Mouse (Mus musculus): Measurements from ENCODE around the gene Cradd. TPM values are rescaled to one million over a fixed set of nuclear protein-coding genes. Genes with fewer than 3 reads are reported as not detected.
A peak's percentile ranks its signal among the peaks of the same experiment; 100 is the strongest.

The Cradd gene
- polyA plus RNA-seq, 1 experiment from 2014 or later = 13.0 TPM

DNA sequence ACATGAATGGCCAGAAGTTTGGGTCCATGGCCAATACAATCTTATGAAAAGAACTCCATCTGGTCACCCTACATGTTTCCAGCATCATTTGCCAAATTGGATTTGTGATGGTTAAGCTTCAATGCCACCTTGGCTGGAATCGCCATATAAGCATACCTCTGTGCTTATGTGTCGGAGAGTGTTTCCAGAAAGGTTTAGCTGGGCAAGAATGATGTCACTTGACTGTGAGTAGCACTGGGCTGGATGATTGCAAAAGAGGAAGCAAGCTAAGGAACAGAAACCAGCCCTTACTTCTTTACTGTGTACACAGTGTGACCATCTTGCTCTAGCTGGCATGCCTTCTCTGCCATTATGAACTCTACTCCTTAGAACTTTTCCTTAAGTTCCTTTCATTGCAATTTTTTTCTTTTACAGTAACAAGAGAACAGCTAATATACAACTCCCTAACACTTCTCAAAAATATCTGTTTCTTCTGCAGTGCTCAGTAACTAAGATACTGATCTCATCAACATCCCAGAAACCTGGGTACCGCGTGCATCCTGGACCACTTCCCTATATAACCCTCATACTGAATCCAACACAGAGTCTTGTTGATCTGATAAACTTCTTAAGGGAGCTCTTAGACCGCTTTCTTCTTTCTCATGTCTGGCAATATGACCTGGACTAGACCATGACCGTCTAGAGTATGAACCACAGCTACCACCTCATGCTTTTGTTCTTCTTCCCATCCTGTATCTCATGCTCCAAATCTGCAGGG, 172.7 kb downstream of the Cradd start:
- H3K36me3 ChIP-seq (ENCODE audit: control insufficient read depth, insufficient read depth, low read length) = no peaks in the 10 kb centered on the region
- ATAC-seq (ENCODE audit: insufficient number of reproducible peaks, insufficient read depth, low FRiP score, low read depth) = no peak
- no peaks in the 10 kb centered on the region for H3K27me3 ChIP-seq (ENCODE audit: control insufficient read depth, insufficient read depth, low read length)
- no peak overlapping the region for H3K4me2 ChIP-seq (replicated peaks; ENCODE audit: low read depth, low read length)
- no peaks in the 10 kb centered on the region for H3K9me3 ChIP-seq (ENCODE audit: control insufficient read depth, low read depth, low read length)
- no peak overlapping the region for H3K27ac ChIP-seq (ENCODE audit: low read length)
- 95% methylated on average over 6 of the region's 6 CpGs for WGBS
- H3K4me1 ChIP-seq (ENCODE audit: control insufficient read depth, insufficient read depth, low read length) = peaks cover 10% of the 10 kb centered on the region
- H3K9ac ChIP-seq (replicated peaks; ENCODE audit: low read depth, low read length) = no peak overlapping the region
- H3K4me3 ChIP-seq (ENCODE audit: low read depth, low read length) = no peak overlapping the region

DNA sequence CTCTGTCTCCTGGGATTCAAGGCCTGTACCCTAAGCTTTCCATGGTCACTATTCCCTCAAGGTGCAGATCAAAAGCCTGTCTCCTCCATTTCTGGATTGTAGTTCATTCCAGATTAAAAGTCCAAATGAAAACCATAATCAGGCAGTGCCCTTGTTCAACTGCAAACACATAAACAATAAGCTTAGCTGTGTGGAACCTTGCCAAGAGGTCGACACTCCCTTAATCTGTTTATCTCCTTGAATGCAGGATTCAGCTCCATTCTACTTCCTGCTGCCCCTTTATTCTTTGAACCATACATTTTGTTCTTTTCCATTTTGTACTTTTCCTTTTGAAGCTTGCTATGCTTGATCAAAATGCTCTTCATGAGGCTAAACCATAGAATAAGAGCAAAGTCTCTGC, 174.3 kb downstream of the Cradd start:
- 27% methylated on average over 1 of the region's 1 CpGs for WGBS
- no peak for ATAC-seq (ENCODE audit: insufficient number of reproducible peaks, insufficient read depth, low FRiP score, low read depth)
- Histone ChIP-seq H3K4me3 (ENCODE audit: low read depth, low read length) (no peak overlapping the region), H3K9ac (replicated peaks; ENCODE audit: low read depth, low read length) (no peak overlapping the region), H3K36me3 (ENCODE audit: control insufficient read depth, insufficient read depth, low read length) (no peaks in the 10 kb centered on the region), H3K27me3 (ENCODE audit: control insufficient read depth, insufficient read depth, low read length) (no peaks in the 10 kb centered on the region), H3K9me3 (ENCODE audit: control insufficient read depth, low read depth, low read length) (no peaks in the 10 kb centered on the region), H3K27ac (ENCODE audit: low read length) (no peak overlapping the region), H3K4me2 (replicated peaks; ENCODE audit: low read depth, low read length) (no peak overlapping the region), H3K4me1 (ENCODE audit: control insufficient read depth, insufficient read depth, low read length) (peaks cover 23% of the 10 kb centered on the region)

DNA sequence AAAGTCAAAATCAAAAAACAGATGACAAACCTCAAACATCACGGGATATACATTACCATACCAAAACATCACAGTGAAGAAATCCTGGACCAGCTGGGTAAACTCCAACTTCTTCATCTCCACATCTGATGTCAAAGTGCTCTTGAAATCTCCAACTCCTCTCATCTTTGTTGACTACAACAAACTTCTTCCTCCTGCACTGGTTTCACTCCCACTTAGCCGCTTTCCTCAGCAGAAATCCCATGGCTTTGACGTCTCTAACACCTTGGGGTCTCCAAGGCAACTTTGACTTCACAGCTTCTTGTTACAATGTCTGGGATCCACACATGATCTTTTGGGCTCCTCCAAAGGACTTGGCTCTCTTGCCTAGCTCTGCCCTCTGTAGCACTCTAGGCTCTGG, 175.3 kb downstream of the Cradd start:
- H3K36me3 ChIP-seq (ENCODE audit: control insufficient read depth, insufficient read depth, low read length) = no peaks in the 10 kb centered on the region
- ATAC-seq (ENCODE audit: insufficient number of reproducible peaks, insufficient read depth, low FRiP score, low read depth) = no peak
- no peaks in the 10 kb centered on the region for H3K9me3 ChIP-seq (ENCODE audit: control insufficient read depth, low read depth, low read length)
- no peak overlapping the region for H3K4me2 ChIP-seq (replicated peaks; ENCODE audit: low read depth, low read length)
- H3K27ac ChIP-seq (ENCODE audit: low read length) = no peak overlapping the region
- peaks cover 33% of the 10 kb centered on the region for H3K4me1 ChIP-seq (ENCODE audit: control insufficient read depth, insufficient read depth, low read length)
- no peak overlapping the region for H3K9ac ChIP-seq (replicated peaks; ENCODE audit: low read depth, low read length)
- H3K27me3 ChIP-seq (ENCODE audit: control insufficient read depth, insufficient read depth, low read length) = no peaks in the 10 kb centered on the region
- H3K4me3 ChIP-seq (ENCODE audit: low read depth, low read length) = no peak overlapping the region
- 78% methylated on average over 3 of the region's 3 CpGs for WGBS

DNA sequence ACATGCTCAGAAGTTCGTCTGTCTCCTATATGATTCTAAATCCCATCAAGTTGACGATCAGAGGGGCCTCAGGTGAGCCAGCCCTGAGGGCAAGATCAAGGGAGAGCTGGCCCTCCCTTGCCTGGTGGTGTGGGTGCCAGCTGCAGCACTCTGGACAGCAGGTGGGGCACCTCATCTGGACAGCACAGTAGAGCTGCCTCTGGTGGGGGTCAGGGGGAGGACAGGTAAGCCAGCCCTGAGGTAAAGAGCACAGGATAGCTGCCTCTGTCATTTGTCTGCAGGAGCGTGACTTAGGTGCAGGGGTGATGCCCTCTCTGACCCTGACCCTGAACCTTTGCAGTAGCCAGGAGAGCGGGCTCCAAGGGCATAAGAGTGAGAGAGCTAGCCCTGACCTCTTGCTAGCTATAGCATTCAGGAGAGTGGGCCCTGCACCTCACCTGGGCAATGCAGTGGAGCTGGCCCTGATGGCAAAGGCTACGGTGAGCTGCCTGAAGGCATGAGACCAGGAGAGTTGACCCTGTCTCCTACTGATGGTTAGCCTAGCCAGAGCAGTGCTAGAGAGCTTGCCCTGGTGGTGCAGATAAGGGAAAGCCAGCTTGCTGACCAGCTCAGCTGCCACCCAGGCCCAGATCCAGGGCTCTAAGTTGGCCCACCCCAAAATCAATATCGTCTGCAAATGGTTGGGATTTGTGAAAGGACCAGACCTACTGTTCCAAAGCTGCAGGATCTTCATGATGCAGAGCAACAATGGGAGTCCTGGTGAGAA, 176.6 kb downstream of the Cradd start:
- H3K27ac ChIP-seq (ENCODE audit: low read length) = no peak overlapping the region
- no peak overlapping the region for H3K4me2 ChIP-seq (replicated peaks; ENCODE audit: low read depth, low read length)
- H3K9ac ChIP-seq (replicated peaks; ENCODE audit: low read depth, low read length) = no peak overlapping the region
- no peak overlapping the region for H3K4me3 ChIP-seq (ENCODE audit: low read depth, low read length)
- H3K36me3 ChIP-seq (ENCODE audit: control insufficient read depth, insufficient read depth, low read length) = no peaks in the 10 kb centered on the region
- WGBS = 82% methylated on average over 6 of the region's 6 CpGs
- H3K4me1 ChIP-seq (ENCODE audit: control insufficient read depth, insufficient read depth, low read length) = peaks cover 42% of the 10 kb centered on the region
- ATAC-seq (ENCODE audit: insufficient number of reproducible peaks, insufficient read depth, low FRiP score, low read depth) = no peak
- H3K9me3 ChIP-seq (ENCODE audit: control insufficient read depth, low read depth, low read length) = no peaks in the 10 kb centered on the region
- H3K27me3 ChIP-seq (ENCODE audit: control insufficient read depth, insufficient read depth, low read length) = no peaks in the 10 kb centered on the region

DNA sequence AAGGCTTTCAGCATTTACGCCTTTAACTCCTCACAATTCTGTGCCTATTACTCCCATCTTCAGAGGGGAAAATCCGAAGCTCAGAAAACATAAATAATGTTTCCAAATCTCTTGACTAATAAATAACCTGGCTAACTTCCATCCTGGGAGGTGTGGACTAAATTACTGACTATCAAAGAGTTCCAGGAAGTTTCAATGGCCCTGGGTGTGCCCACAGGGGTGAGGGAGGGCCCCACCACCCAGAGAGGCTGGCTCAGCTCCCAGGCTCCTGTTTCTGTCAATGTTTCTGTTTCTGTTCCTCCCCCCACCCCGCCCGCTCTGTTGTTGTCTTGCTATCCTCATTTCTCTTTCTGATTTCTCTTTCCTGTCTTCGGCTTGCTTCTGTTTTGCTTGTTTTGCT, 177.4 kb downstream of the Cradd start:
- WGBS = 46% methylated on average over 5 of the region's 5 CpGs
- H3K4me1 ChIP-seq (ENCODE audit: control insufficient read depth, insufficient read depth, low read length) = peaks cover 42% of the 10 kb centered on the region
- no peaks in the 10 kb centered on the region for H3K9me3 ChIP-seq (ENCODE audit: control insufficient read depth, low read depth, low read length)
- peak overlapping the region; percentile 21; the same call in 1 of the 2 replicates for H3K27ac ChIP-seq (ENCODE audit: low read length)
- no peak overlapping the region for H3K9ac ChIP-seq (replicated peaks; ENCODE audit: low read depth, low read length)
- H3K4me2 ChIP-seq (replicated peaks; ENCODE audit: low read depth, low read length) = no peak overlapping the region
- H3K36me3 ChIP-seq (ENCODE audit: control insufficient read depth, insufficient read depth, low read length) = no peaks in the 10 kb centered on the region
- ATAC-seq (ENCODE audit: insufficient number of reproducible peaks, insufficient read depth, low FRiP score, low read depth) = no peak
- H3K27me3 ChIP-seq (ENCODE audit: control insufficient read depth, insufficient read depth, low read length) = no peaks in the 10 kb centered on the region
- no peak overlapping the region for H3K4me3 ChIP-seq (ENCODE audit: low read depth, low read length)

DNA sequence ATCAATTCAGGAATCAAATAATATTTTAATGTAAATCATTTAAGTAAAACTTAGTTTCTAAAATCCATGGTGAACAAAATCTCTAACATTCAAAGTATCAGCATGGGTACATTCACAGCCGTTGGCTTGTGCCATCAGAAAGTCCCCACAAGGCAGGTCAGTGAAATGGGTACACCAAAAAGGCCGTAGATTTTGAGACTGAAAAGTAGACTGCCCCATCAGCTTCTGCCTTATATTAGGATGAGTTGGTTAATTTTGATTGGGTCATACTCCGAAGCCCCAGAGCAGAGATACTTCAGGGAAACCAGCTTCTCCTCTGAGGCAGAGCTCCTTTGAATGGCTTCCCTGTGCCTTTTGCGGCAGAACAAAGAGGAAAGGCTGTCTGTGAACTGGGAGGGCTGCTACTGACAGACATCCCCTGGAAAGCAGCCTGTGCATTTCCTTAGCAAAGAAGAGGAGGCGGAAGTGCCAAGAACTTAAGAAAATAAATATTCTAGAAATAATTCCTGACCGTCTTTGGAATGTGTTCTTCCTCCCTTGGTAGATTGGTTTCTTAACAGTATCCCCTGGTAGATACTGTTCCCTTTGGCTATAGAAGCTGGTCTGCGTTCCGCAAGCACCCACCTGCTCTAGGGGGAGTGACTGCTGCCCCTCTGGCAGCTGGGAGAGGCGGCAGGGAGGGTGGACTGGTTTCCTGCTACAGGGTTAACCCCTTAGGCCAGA, 178.6 kb downstream of the Cradd start:
- Histone ChIP-seq H3K27ac (ENCODE audit: low read length) (peak overlapping the region; percentile 77; the same call in 1 of the 2 replicates), H3K9me3 (ENCODE audit: control insufficient read depth, low read depth, low read length) (no peaks in the 10 kb centered on the region), H3K36me3 (ENCODE audit: control insufficient read depth, insufficient read depth, low read length) (no peaks in the 10 kb centered on the region), H3K27me3 (ENCODE audit: control insufficient read depth, insufficient read depth, low read length) (no peaks in the 10 kb centered on the region), H3K4me3 (ENCODE audit: low read depth, low read length) (no peak overlapping the region), H3K4me1 (ENCODE audit: control insufficient read depth, insufficient read depth, low read length) (peaks cover 42% of the 10 kb centered on the region), H3K4me2 (replicated peaks; ENCODE audit: low read depth, low read length) (0 out of 2 replicates have a peak overlapping the region, but pooled peaks have one; percentile 10), H3K9ac (replicated peaks; ENCODE audit: low read depth, low read length) (no peak overlapping the region)
- ATAC-seq (ENCODE audit: insufficient number of reproducible peaks, insufficient read depth, low FRiP score, low read depth) = no peak
- 32% methylated on average over 9 of the region's 9 CpGs for WGBS

DNA sequence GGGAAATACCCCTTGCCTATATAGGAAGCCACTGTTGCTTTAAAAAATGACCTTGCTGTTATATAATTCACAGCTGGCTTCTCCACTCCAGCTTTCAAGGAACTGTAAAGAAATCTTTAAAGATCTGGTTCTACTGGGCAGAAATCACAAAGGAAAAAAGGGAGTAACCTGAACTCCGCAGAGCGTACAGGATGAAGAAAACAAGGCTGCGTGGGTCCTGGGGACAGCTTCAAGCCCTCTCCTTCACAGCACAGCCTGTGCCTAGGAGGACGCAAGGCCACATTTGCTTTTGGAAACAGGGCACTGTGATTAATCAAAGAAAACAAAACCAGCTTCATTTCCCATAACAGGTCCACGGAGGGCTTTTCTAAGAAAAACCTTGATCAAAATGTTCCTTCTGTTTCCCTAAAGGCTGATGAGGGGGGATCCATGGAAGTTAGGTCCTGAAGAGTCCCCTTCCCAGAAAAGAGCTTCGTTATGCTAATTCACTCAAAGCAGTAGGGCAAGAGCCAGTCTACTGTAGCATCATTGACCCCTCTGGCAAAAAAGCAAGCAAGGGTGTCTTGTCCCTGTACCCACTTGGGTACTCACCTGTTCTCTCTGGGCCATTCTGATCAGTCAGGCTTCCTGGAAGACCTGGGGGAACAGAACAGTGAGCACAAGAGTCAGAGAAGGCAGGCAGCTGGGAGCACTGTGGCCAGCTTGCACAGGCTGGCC, 179.4 kb downstream of the Cradd start:
- H3K4me1 ChIP-seq (ENCODE audit: control insufficient read depth, insufficient read depth, low read length) = peaks cover 42% of the 10 kb centered on the region
- no peak for ATAC-seq (ENCODE audit: insufficient number of reproducible peaks, insufficient read depth, low FRiP score, low read depth)
- no peaks in the 10 kb centered on the region for H3K27me3 ChIP-seq (ENCODE audit: control insufficient read depth, insufficient read depth, low read length)
- H3K9me3 ChIP-seq (ENCODE audit: control insufficient read depth, low read depth, low read length) = no peaks in the 10 kb centered on the region
- H3K9ac ChIP-seq (replicated peaks; ENCODE audit: low read depth, low read length) = no peak overlapping the region
- WGBS = 33% methylated on average over 6 of the region's 6 CpGs
- H3K27ac ChIP-seq (ENCODE audit: low read length) = peak overlapping the region; percentile 77
- H3K4me3 ChIP-seq (ENCODE audit: low read depth, low read length) = no peak overlapping the region
- no peak overlapping the region for H3K4me2 ChIP-seq (replicated peaks; ENCODE audit: low read depth, low read length)
- H3K36me3 ChIP-seq (ENCODE audit: control insufficient read depth, insufficient read depth, low read length) = no peaks in the 10 kb centered on the region
